Mouse (Mus musculus) kidney, postnatal 4 days (tissue): ENCODE results near the gene Gm10251.
A peak's percentile ranks its signal among the peaks of the same experiment; 100 is the strongest.
"Not testable (repeated sequence)": the region's sequence is repeated elsewhere in the genome, so short reads cannot be mapped to it uniquely, and the experiment has no call there.

Source experiments
- DNase-seq, 2 experiments: peaks; one replicate each; pipeline ENCODE4 v3.0.0; 2021; ENCODE audit warnings: mixed read lengths in 2 of 2

The Gm10251 gene

GRCm38 (mm10) chr14:6684070-6684469, at the start of gene Gm10251:
TSS of gene Gm10251 (minus strand) at chr14:6684170.
- DNase-seq = not testable (repeated sequence)

- DNase-seq = not testable (repeated sequence)
These were observed 36.2 kb upstream of the Gm10251 start, which contains the start of gene Gm8050 for GRCm38 (mm10) chr14:6720151-6720550. TSS of gene Gm8050 (minus strand) at chr14:6720251.

GRCm38 (mm10) chr14:6622318-6622717, 61.7 kb downstream of the Gm10251 start, which contains the start of gene Gm3460:
TSS of gene Gm3460 (minus strand) at chr14:6622418.
- not testable (repeated sequence) for DNase-seq

GRCm38 (mm10) chr14:6606436-6606835, 77.5 kb downstream of the Gm10251 start:
- peak; percentile 1 to 3 for DNase-seq

- DNase-seq = peak; percentile 41 to 54
These were observed 79.0 kb downstream of the Gm10251 start for GRCm38 (mm10) chr14:6605004-6605403.

- peak; percentile 3 to 10 for DNase-seq
These were observed 79.4 kb downstream of the Gm10251 start for GRCm38 (mm10) chr14:6604551-6604950.

- not testable (repeated sequence) for DNase-seq
These were observed 93.5 kb downstream of the Gm10251 start, which contains the start of gene Gm3629 for GRCm38 (mm10) chr14:6590513-6590912. TSS of gene Gm3629 (minus strand) at chr14:6590613.
